ENCODE assay signal across 8 mouse cellular contexts in the genomic region with DNA sequence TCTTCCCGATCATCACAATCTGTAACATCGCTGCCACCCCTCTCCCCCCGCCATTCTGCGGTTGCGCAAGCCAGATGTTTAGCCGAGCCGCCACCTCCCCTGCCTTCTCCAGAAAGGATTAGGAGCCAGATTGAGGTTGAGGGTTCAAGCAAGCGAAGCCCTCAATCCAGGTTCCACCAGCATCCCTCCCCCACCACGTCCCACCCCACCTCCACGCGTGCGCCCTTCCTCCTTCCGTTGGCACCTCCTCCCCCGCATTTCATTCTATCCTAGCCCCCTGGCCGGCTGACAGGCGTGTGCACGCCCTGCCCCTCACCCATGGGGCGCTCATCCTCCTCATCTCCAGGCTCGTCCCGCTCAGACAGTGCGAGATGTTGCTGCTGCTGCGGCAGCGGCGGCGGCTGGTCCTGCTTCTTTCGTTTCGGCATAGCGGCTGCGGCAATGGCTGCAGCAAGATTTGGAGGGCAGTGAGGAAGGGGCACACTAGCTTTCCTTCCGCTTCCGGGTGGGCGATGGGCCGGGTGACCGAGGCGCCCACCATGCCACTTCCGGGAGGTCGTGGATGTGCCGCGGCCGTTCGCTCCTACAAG. TPM values are rescaled to one million over a fixed set of nuclear protein-coding genes. Genes with fewer than 3 reads are reported as not detected.
DNase-seq lines count a peak whose midpoint lies in the region; ATAC-seq and TF ChIP-seq lines count a peak whose summit lies in the region.

No protein-coding gene starts in this region.

- H3K27ac ChIP-seq in heart, embryonic 14.5 days (replicated peaks in 1 of 2; ENCODE audit: control insufficient read depth in 1 of 2, insufficient read depth in 1 of 2, low read depth in 2 of 2, low read length in 2 of 2): peak overlapping the region; percentile 90 to 92
- peak overlapping the region; percentile 92 for H3K27ac ChIP-seq in MEL (ENCODE audit: control insufficient read depth, low read depth, low read length)
- peak overlapping the region; percentile 97 for H3K27ac ChIP-seq in embryonic facial prominence, embryonic 13.5 days
- H3K27ac ChIP-seq in hindbrain, embryonic 13.5 days: peak overlapping the region; percentile 95
- H3K27ac ChIP-seq in liver, embryonic 11.5 days (ENCODE audit: low read depth, low read length): peak overlapping the region; percentile 88
- H3K27ac ChIP-seq in neural tube, embryonic 13.5 days (replicated peaks): peak overlapping the region; percentile 96

- peak overlapping the region; percentile 80 for H3K9ac ChIP-seq in heart, embryonic 14.5 days (ENCODE audit: low read length)
- H3K9ac ChIP-seq in MEL (ENCODE audit: control insufficient read depth, low read depth, low read length, poor library complexity, severe bottlenecking): peak overlapping the region; percentile 94
- H3K9ac ChIP-seq in embryonic facial prominence, embryonic 13.5 days: peak overlapping the region; percentile 91
- H3K9ac ChIP-seq in hindbrain, embryonic 13.5 days: peak overlapping the region; percentile 93
- H3K9ac ChIP-seq in liver, embryonic 11.5 days (ENCODE audit: low read depth, low read length): peak overlapping the region; percentile 76
- peak overlapping the region; percentile 90 for H3K9ac ChIP-seq in neural tube, embryonic 13.5 days

- no peaks in the 10 kb centered on the region for H3K9me3 ChIP-seq in heart, embryonic 14.5 days (ENCODE audit: control insufficient read depth, low read length)
- H3K9me3 ChIP-seq in MEL (replicated peaks; ENCODE audit: insufficient read depth, low read length): no peaks in the 10 kb centered on the region
- no peaks in the 10 kb centered on the region for H3K9me3 ChIP-seq in embryonic facial prominence, embryonic 13.5 days
- no peaks in the 10 kb centered on the region for H3K9me3 ChIP-seq in hindbrain, embryonic 13.5 days
- H3K9me3 ChIP-seq in liver, embryonic 11.5 days (ENCODE audit: control insufficient read depth, low read length): no peaks in the 10 kb centered on the region
- no peaks in the 10 kb centered on the region for H3K9me3 ChIP-seq in neural tube, embryonic 13.5 days

- peaks cover 58% of the 10 kb centered on the region for H3K36me3 ChIP-seq in heart, embryonic 14.5 days (ENCODE audit: control insufficient read depth, insufficient read depth, low read length)
- peaks cover 4 to 8% of the 10 kb centered on the region in 2 experiments for H3K36me3 ChIP-seq in MEL (ENCODE audit: control insufficient read depth in 1 of 2, insufficient read depth in 2 of 2, low read length in 2 of 2)
- H3K36me3 ChIP-seq in embryonic facial prominence, embryonic 13.5 days: peaks cover 46% of the 10 kb centered on the region
- H3K36me3 ChIP-seq in hindbrain, embryonic 13.5 days: peaks cover 41% of the 10 kb centered on the region
- H3K36me3 ChIP-seq in liver, embryonic 11.5 days (ENCODE audit: control insufficient read depth, insufficient read depth, low read length): peaks cover 21% of the 10 kb centered on the region; the same call in 1 of the 2 replicates
- H3K36me3 ChIP-seq in neural tube, embryonic 13.5 days: peaks cover 42% of the 10 kb centered on the region

- TF ChIP-seq CTCF in MEL (IDR thresholded peaks at IDR 0.05 in 2 of 3, conservative IDR thresholded peaks at IDR 0.05 in 1 of 3; ENCODE audit: control insufficient read depth in 1 of 3, insufficient read depth in 1 of 3, low read depth in 2 of 3, low read length in 3 of 3, poor library complexity in 1 of 3, severe bottlenecking in 1 of 3): no peak

- H3K4me3 ChIP-seq in heart, embryonic 14.5 days (ENCODE audit: control insufficient read depth in 1 of 2, insufficient read depth in 1 of 2, low read depth in 1 of 2, low read length in 2 of 2): peak overlapping the region; percentile 82 to 84
- peak overlapping the region; percentile 95 to 96 for H3K4me3 ChIP-seq in MEL (ENCODE audit: control insufficient read depth in 1 of 2, insufficient read depth in 1 of 2, low read depth in 2 of 2, low read length in 2 of 2)
- H3K4me3 ChIP-seq in embryonic facial prominence, embryonic 13.5 days: peak overlapping the region; percentile 97
- H3K4me3 ChIP-seq in hindbrain, embryonic 13.5 days: peak overlapping the region; percentile 91
- H3K4me3 ChIP-seq in liver, embryonic 11.5 days (ENCODE audit: low read depth, low read length): peak overlapping the region; percentile 77
- H3K4me3 ChIP-seq in neural tube, embryonic 13.5 days: peak overlapping the region; percentile 77

- TF ChIP-seq POLR2A in MEL (IDR thresholded peaks at IDR 0.05; ENCODE audit: control insufficient read depth in 1 of 2, insufficient read depth in 1 of 2, low read depth in 1 of 2, low read length in 2 of 2, poor library complexity in 1 of 2): peak in 1 of 2 experiments; percentile 35; a peak in 1 of 4 replicates

- WGBS in heart, embryonic 14.5 days: under 1% methylated on average over 41 of the region's 41 CpGs
- WGBS in embryonic facial prominence, embryonic 13.5 days: under 1% methylated on average over 41 of the region's 41 CpGs
- WGBS in hindbrain, embryonic 13.5 days: under 1% methylated on average over 41 of the region's 41 CpGs
- WGBS in liver, embryonic 11.5 days: under 1% methylated on average over 41 of the region's 41 CpGs
- WGBS in neural tube, embryonic 13.5 days: under 1% methylated on average over 41 of the region's 41 CpGs

- ATAC-seq in heart, embryonic 14.5 days (ENCODE audit: insufficient number of reproducible peaks, insufficient read depth, low FRiP score, low read depth): peak; percentile 48
- peak; percentile 61 for ATAC-seq in embryonic facial prominence, embryonic 13.5 days (ENCODE audit: insufficient number of reproducible peaks, insufficient read depth, low FRiP score, low TSS enrichment, low read depth)
- peak; percentile 88 for ATAC-seq in hindbrain, embryonic 13.5 days (ENCODE audit: low FRiP score)
- ATAC-seq in liver, embryonic 11.5 days (replicated peaks; ENCODE audit: low FRiP score): peak; percentile 59
- peak; percentile 88 for ATAC-seq in neural tube, embryonic 13.5 days (ENCODE audit: low read depth)

- intact Hi-C loops in heart, postnatal 14 days (cut with DNase I): loop anchor here (10.0 kb wide), 1 partner anchor 144 kb away; the partner anchor contains the start of gene Tubb5

- H3K79me2 ChIP-seq in MEL (ENCODE audit: control insufficient read depth, insufficient read depth, low read length, poor library complexity): peaks cover 32% of the 10 kb centered on the region

- H3K27me3 ChIP-seq in heart, embryonic 14.5 days (ENCODE audit: control insufficient read depth, insufficient read depth, low read length): no peaks in the 10 kb centered on the region
- H3K27me3 ChIP-seq in MEL (ENCODE audit: control insufficient read depth in 1 of 2, insufficient read depth in 2 of 2, low read length in 2 of 2): no peaks in the 10 kb centered on the region
- H3K27me3 ChIP-seq in embryonic facial prominence, embryonic 13.5 days: no peaks in the 10 kb centered on the region
- no peaks in the 10 kb centered on the region for H3K27me3 ChIP-seq in hindbrain, embryonic 13.5 days
- H3K27me3 ChIP-seq in liver, embryonic 11.5 days (replicated peaks; ENCODE audit: control insufficient read depth, insufficient read depth, low read length): no peaks in the 10 kb centered on the region
- no peaks in the 10 kb centered on the region for H3K27me3 ChIP-seq in neural tube, embryonic 13.5 days

- no peak for TF ChIP-seq RAD21 in MEL (IDR thresholded peaks at IDR 0.05; ENCODE audit: low read depth, low read length)

- peaks cover 11 to 13% of the 10 kb centered on the region in 2 experiments for H3K4me1 ChIP-seq in heart, embryonic 14.5 days (ENCODE audit: control insufficient read depth in 2 of 2, insufficient read depth in 2 of 2, low read length in 2 of 2)
- peaks cover 2 to 5% of the 10 kb centered on the region in 2 experiments; a peak in 3 of 4 replicates for H3K4me1 ChIP-seq in MEL (ENCODE audit: control insufficient read depth in 1 of 2, insufficient read depth in 2 of 2, low read length in 2 of 2)
- H3K4me1 ChIP-seq in embryonic facial prominence, embryonic 13.5 days: peaks cover 20% of the 10 kb centered on the region
- peaks cover 24% of the 10 kb centered on the region for H3K4me1 ChIP-seq in hindbrain, embryonic 13.5 days (replicated peaks)
- H3K4me1 ChIP-seq in liver, embryonic 11.5 days (replicated peaks; ENCODE audit: control insufficient read depth, insufficient read depth, low read length): peaks cover 11% of the 10 kb centered on the region
- peaks cover 26% of the 10 kb centered on the region for H3K4me1 ChIP-seq in neural tube, embryonic 13.5 days (replicated peaks)

- no peak for DNase-seq in heart, postnatal 14 days
- DNase-seq in MEL (ENCODE audit: low read depth, low spot score): no peak
- DNase-seq in liver, embryonic 11.5 days (ENCODE audit: low spot score): no peak
- no peak for DNase-seq in cerebellum, postnatal 36 days

- peak overlapping the region; percentile 92 for H3K4me2 ChIP-seq in heart, embryonic 14.5 days (ENCODE audit: low read length)
- peak overlapping the region; percentile 83 for H3K4me2 ChIP-seq in embryonic facial prominence, embryonic 13.5 days
- H3K4me2 ChIP-seq in hindbrain, embryonic 13.5 days: peak overlapping the region; percentile 70
- H3K4me2 ChIP-seq in liver, embryonic 11.5 days: peak overlapping the region; percentile 93
- H3K4me2 ChIP-seq in neural tube, embryonic 13.5 days: peak overlapping the region; percentile 91

- TF ChIP-seq EP300 in MEL (IDR thresholded peaks at IDR 0.05; ENCODE audit: low read depth in 1 of 2, low read length in 2 of 2): peak in 1 of 2 experiments; percentile 25; a peak in 1 of 4 replicates

RNA-seq across cellular contexts. Expression of gene Gnl1, which starts 0.7 kb away (rescaled TPM):
- polyA plus RNA-seq in heart, embryonic 14.5 days (2014; fragmentation: Nextera tagmentation; extraction: Ambion mirVana): 26.2 and 27.2 TPM in 2 replicates
- 10 to 100 TPM; 23.0 to 26.1 TPM for total RNA-seq in heart, postnatal 14 days (2021)
- 50.7 and 57.1 TPM in 2 replicates for total RNA-seq in MEL (2012; rRNA removed)
- 10 to 100 TPM in 1 of 2 experiments, not detected in 1; 98.5 TPM for polyA plus RNA-seq in MEL (2012; ENCODE audit: insufficient read depth in 1 of 2, insufficient read length in 2 of 2, low read depth in 1 of 2, low replicate concordance in 2 of 2, missing spikeins in 1 of 2)
- polyA plus RNA-seq in embryonic facial prominence, embryonic 13.5 days (2015; fragmentation: Nextera tagmentation; extraction: Ambion mirVana): 56.3 and 64.8 TPM in 2 replicates
- 53.6 and 53.7 TPM in 2 replicates for polyA plus RNA-seq in hindbrain, embryonic 13.5 days (2015; fragmentation: Nextera tagmentation; extraction: Ambion mirVana)
- 33.7 and 35.6 TPM in 2 replicates for polyA plus RNA-seq in liver, embryonic 11.5 days (2014; fragmentation: Nextera tagmentation; extraction: Ambion mirVana)
- polyA plus RNA-seq in neural tube, embryonic 13.5 days (2015; fragmentation: Nextera tagmentation; extraction: Ambion mirVana): 47.9 and 50.0 TPM in 2 replicates

RNA-seq across cellular contexts. Expression of gene Prr3, which starts 1.1 kb away (rescaled TPM):
- 10.9 and 11.2 TPM in 2 replicates for polyA plus RNA-seq in heart, embryonic 14.5 days (2014; fragmentation: Nextera tagmentation; extraction: Ambion mirVana)
- 1 to 10 TPM; 4.6 to 4.7 TPM for total RNA-seq in heart, postnatal 14 days (2021)
- 12.2 and 13.8 TPM in 2 replicates for total RNA-seq in MEL (2012; rRNA removed)
- polyA plus RNA-seq in MEL (2012; ENCODE audit: insufficient read depth in 1 of 2, insufficient read length in 2 of 2, low read depth in 1 of 2, low replicate concordance in 2 of 2, missing spikeins in 1 of 2): 10 to 100 TPM in 1 of 2 experiments, not detected in 1; 48.1 TPM
- 44.4 and 56.9 TPM in 2 replicates for polyA plus RNA-seq in embryonic facial prominence, embryonic 13.5 days (2015; fragmentation: Nextera tagmentation; extraction: Ambion mirVana)
- polyA plus RNA-seq in hindbrain, embryonic 13.5 days (2015; fragmentation: Nextera tagmentation; extraction: Ambion mirVana): 72.8 and 73.5 TPM in 2 replicates
- polyA plus RNA-seq in liver, embryonic 11.5 days (2014; fragmentation: Nextera tagmentation; extraction: Ambion mirVana): 22.0 and 22.8 TPM in 2 replicates
- polyA plus RNA-seq in neural tube, embryonic 13.5 days (2015; fragmentation: Nextera tagmentation; extraction: Ambion mirVana): 64.0 and 69.4 TPM in 2 replicates

RNA-seq across cellular contexts. Expression of gene Abcf1, which starts 9.3 kb away (rescaled TPM):
- polyA plus RNA-seq in heart, embryonic 14.5 days (2014; fragmentation: Nextera tagmentation; extraction: Ambion mirVana): 57.0 and 58.3 TPM in 2 replicates
- total RNA-seq in heart, postnatal 14 days (2021): 10 to 100 TPM; 65.2 TPM
- total RNA-seq in MEL (2012; rRNA removed): 137 and 142 TPM in 2 replicates
- 100 to 1,000 TPM in 1 of 2 experiments, not detected in 1; 312 TPM for polyA plus RNA-seq in MEL (2012; ENCODE audit: insufficient read depth in 1 of 2, insufficient read length in 2 of 2, low read depth in 1 of 2, low replicate concordance in 2 of 2, missing spikeins in 1 of 2)
- polyA plus RNA-seq in embryonic facial prominence, embryonic 13.5 days (2015; fragmentation: Nextera tagmentation; extraction: Ambion mirVana): 109 and 110 TPM in 2 replicates
- polyA plus RNA-seq in hindbrain, embryonic 13.5 days (2015; fragmentation: Nextera tagmentation; extraction: Ambion mirVana): 96.6 and 103 TPM in 2 replicates
- polyA plus RNA-seq in liver, embryonic 11.5 days (2014; fragmentation: Nextera tagmentation; extraction: Ambion mirVana): 132 and 134 TPM in 2 replicates
- polyA plus RNA-seq in neural tube, embryonic 13.5 days (2015; fragmentation: Nextera tagmentation; extraction: Ambion mirVana): 90.5 and 111 TPM in 2 replicates

RNA-seq across cellular contexts. Expression of gene H2-T24, which starts 41.5 kb away (rescaled TPM):
- polyA plus RNA-seq in heart, embryonic 14.5 days (2014; fragmentation: Nextera tagmentation; extraction: Ambion mirVana): 2.6 and 2.7 TPM in 2 replicates
- 1 to 10 TPM; 4.7 to 6.0 TPM for total RNA-seq in heart, postnatal 14 days (2021)
- 25.4 and 25.9 TPM in 2 replicates for total RNA-seq in MEL (2012; rRNA removed)
- 10 to 100 TPM in 1 of 2 experiments, not detected in 1; 14.1 TPM for polyA plus RNA-seq in MEL (2012; ENCODE audit: insufficient read depth in 1 of 2, insufficient read length in 2 of 2, low read depth in 1 of 2, low replicate concordance in 2 of 2, missing spikeins in 1 of 2)
- polyA plus RNA-seq in embryonic facial prominence, embryonic 13.5 days (2015; fragmentation: Nextera tagmentation; extraction: Ambion mirVana): 3.9 and 4.3 TPM in 2 replicates
- 8.8 and 9.5 TPM in 2 replicates for polyA plus RNA-seq in hindbrain, embryonic 13.5 days (2015; fragmentation: Nextera tagmentation; extraction: Ambion mirVana)
- polyA plus RNA-seq in liver, embryonic 11.5 days (2014; fragmentation: Nextera tagmentation; extraction: Ambion mirVana): 3.1 and 3.5 TPM in 2 replicates
- 8.7 and 10.0 TPM in 2 replicates for polyA plus RNA-seq in neural tube, embryonic 13.5 days (2015; fragmentation: Nextera tagmentation; extraction: Ambion mirVana)

RNA-seq across cellular contexts. Expression of gene H2-T23, which starts 53.7 kb away (rescaled TPM):
- polyA plus RNA-seq in heart, embryonic 14.5 days (2014; fragmentation: Nextera tagmentation; extraction: Ambion mirVana): 4.2 and 4.4 TPM in 2 replicates
- 10 to 100 TPM; 23.2 to 24.0 TPM for total RNA-seq in heart, postnatal 14 days (2021)
- 18.3 and 20.3 TPM in 2 replicates for total RNA-seq in MEL (2012; rRNA removed)
- polyA plus RNA-seq in MEL (2012; ENCODE audit: insufficient read depth in 1 of 2, insufficient read length in 2 of 2, low read depth in 1 of 2, low replicate concordance in 2 of 2, missing spikeins in 1 of 2): 10 to 100 TPM in 1 of 2 experiments, not detected in 1; 12.2 TPM
- polyA plus RNA-seq in embryonic facial prominence, embryonic 13.5 days (2015; fragmentation: Nextera tagmentation; extraction: Ambion mirVana): 18.8 and 21.6 TPM in 2 replicates
- polyA plus RNA-seq in hindbrain, embryonic 13.5 days (2015; fragmentation: Nextera tagmentation; extraction: Ambion mirVana): 3.2 and 3.3 TPM in 2 replicates
- 15.9 and 16.1 TPM in 2 replicates for polyA plus RNA-seq in liver, embryonic 11.5 days (2014; fragmentation: Nextera tagmentation; extraction: Ambion mirVana)
- polyA plus RNA-seq in neural tube, embryonic 13.5 days (2015; fragmentation: Nextera tagmentation; extraction: Ambion mirVana): 2.3 and 3.3 TPM in 2 replicates
